Mouse (Mus musculus) CH12F3 (cell line): ENCODE measurements around the gene Aspscr1.

Experiments
- in situ Hi-C: fragments of 300-500 bp; cut with MboI; formaldehyde crosslinking; loops from 2 replicates; pipeline ENCODE4 v1.14.3; 2020; ENCODE audit warnings: low sequenced_read_pairs

Aspscr1 gene

GRCm38 (mm10) chr11:120679909-120680308 is 7.1 kb downstream of the Aspscr1 start:
- in situ Hi-C loops = no loop called here

- in situ Hi-C loops = no loop called here
Measured at GRCm38 (mm10) chr11:120682683-120683082, 9.9 kb downstream of the Aspscr1 start.

GRCm38 (mm10) chr11:120683536-120683935 is 10.8 kb downstream of the Aspscr1 start:
- in situ Hi-C loops = no loop called here

- in situ Hi-C loops = no loop called here
Measured at GRCm38 (mm10) chr11:120684086-120684485, 11.3 kb downstream of the Aspscr1 start.

GRCm38 (mm10) chr11:120684660-120685059 is 11.9 kb downstream of the Aspscr1 start:
- in situ Hi-C loops = no loop called here

GRCm38 (mm10) chr11:120686650-120687272 is 14.0 kb downstream of the Aspscr1 start:
- in situ Hi-C loops = no loop called here

GRCm38 (mm10) chr11:120689365-120689764 is 16.6 kb downstream of the Aspscr1 start:
- in situ Hi-C loops = no loop called here

GRCm38 (mm10) chr11:120692471-120693011 is 19.8 kb downstream of the Aspscr1 start:
- in situ Hi-C loops = no loop called here

- in situ Hi-C loops = no loop called here
Measured at GRCm38 (mm10) chr11:120693461-120693860, 20.7 kb downstream of the Aspscr1 start.

- in situ Hi-C loops = no loop called here
Measured at GRCm38 (mm10) chr11:120695184-120695583, 22.4 kb downstream of the Aspscr1 start.

- in situ Hi-C loops = no loop called here
Measured at GRCm38 (mm10) chr11:120695641-120696040, 22.9 kb downstream of the Aspscr1 start.

GRCm38 (mm10) chr11:120696568-120696967 is 23.8 kb downstream of the Aspscr1 start:
- in situ Hi-C loops = no loop called here

GRCm38 (mm10) chr11:120697741-120698140 is 25.0 kb downstream of the Aspscr1 start:
- in situ Hi-C loops = no loop called here

- in situ Hi-C loops = no loop called here
Measured at GRCm38 (mm10) chr11:120703696-120704454, 31.1 kb downstream of the Aspscr1 start.

- in situ Hi-C loops = no loop called here
Measured at GRCm38 (mm10) chr11:120704486-120705325, 31.9 kb downstream of the Aspscr1 start.

- in situ Hi-C loops = no loop called here
Measured at GRCm38 (mm10) chr11:120706120-120706519, 33.3 kb downstream of the Aspscr1 start.

- in situ Hi-C loops = no loop called here
Measured at GRCm38 (mm10) chr11:120707225-120707624, 34.5 kb downstream of the Aspscr1 start.

GRCm38 (mm10) chr11:120707969-120708368 is 35.2 kb downstream of the Aspscr1 start:
- in situ Hi-C loops = no loop called here

- in situ Hi-C loops = no loop called here
Measured at GRCm38 (mm10) chr11:120709551-120709950, 36.8 kb downstream of the Aspscr1 start.

GRCm38 (mm10) chr11:120710672-120711071 is 37.9 kb downstream of the Aspscr1 start:
- in situ Hi-C loops = no loop called here

GRCm38 (mm10) chr11:120711980-120712604 is 39.3 kb downstream of the Aspscr1 start:
- in situ Hi-C loops = no loop called here
